Mouse (Mus musculus) lung, embryonic 16.5 days (tissue): ENCODE data around the gene Boc. TPM values are rescaled to one million over a fixed set of nuclear protein-coding genes. Genes with fewer than 3 reads are reported as not detected.

ENCODE experiments used
- ATAC-seq: fragments of 200-750 bp; cut with Nextera tagmentation; 2 replicates; pipeline ENCODE4 v1.8.0; 2017; ENCODE audit warnings: low read depth, mild to moderate bottlenecking, moderate library complexity
- H3K27ac ChIP-seq: fragments of 300-500 bp; sonication (generic); 2 replicates; pipeline ENCODE4 v1.5.1; 2014; ENCODE audit warnings: mild to moderate bottlenecking, control low read depth, low read length
- H3K27me3 ChIP-seq: fragments of 300-500 bp; sonication (generic); 2 replicates; pipeline ENCODE4 v1.6.1; 2014; ENCODE audit warnings: low read depth, low read length, mixed read lengths; ENCODE audit not compliant: control insufficient read depth, insufficient read depth
- H3K36me3 ChIP-seq: fragments of 300-500 bp; sonication (generic); 2 replicates; pipeline ENCODE4 v1.6.1; 2014; ENCODE audit warnings: low read length; ENCODE audit not compliant: control insufficient read depth, insufficient read depth
- H3K4me1 ChIP-seq: fragments of 300-500 bp; sonication (generic); replicated peaks from 2 replicates; pipeline ENCODE4 v1.6.1; 2014; ENCODE audit warnings: low read length, mixed read lengths; ENCODE audit not compliant: control insufficient read depth, insufficient read depth
- H3K4me2 ChIP-seq: fragments of 300-500 bp; sonication (generic); 2 replicates; pipeline ENCODE4 v1.6.1; 2014; ENCODE audit warnings: low read depth, low read length, control low read depth
- H3K4me3 ChIP-seq: fragments of 300-500 bp; sonication (generic); 2 replicates; pipeline ENCODE4 v1.5.1; 2014; ENCODE audit warnings: mild to moderate bottlenecking, low read length, control low read depth
- H3K9ac ChIP-seq: fragments of 300-500 bp; sonication (generic); 2 replicates; pipeline ENCODE4 v1.6.1; 2014; ENCODE audit warnings: low read length, control low read depth
- H3K9me3 ChIP-seq: fragments of 300-500 bp; sonication (generic); 2 replicates; pipeline ENCODE4 v1.6.1; 2016; ENCODE audit warnings: low read length; ENCODE audit not compliant: control insufficient read depth
- WGBS: fragments of 180-500 bp; shearing (Covaris S2); extraction: QIAGEN DNeasy Blood & Tissue Kit; methylation state at CpG from one replicate; pipeline ENCODE4 v1.1.7; 2014; 5-methylcytosine and 5-hydroxymethylcytosine counted together
- polyA plus RNA-seq: library from polyadenylated mRNA; unstranded; fragments of >200 nt; fragmentation: Nextera tagmentation; extraction: Ambion mirVana; gene quantifications from 2 replicates; pipeline ENCODE4 v1.2.1, GENCODE M21; 2015

Gene Boc
- polyA plus RNA-seq, 1 experiment from 2014 or later: 32.0 TPM

GRCm38 (mm10) chr16:44532851-44533250 is 25.8 kb downstream of the Boc start:
- H3K4me2 ChIP-seq: peak overlapping the region; percentile 19; the same call in 1 of the 2 replicates

DNA sequence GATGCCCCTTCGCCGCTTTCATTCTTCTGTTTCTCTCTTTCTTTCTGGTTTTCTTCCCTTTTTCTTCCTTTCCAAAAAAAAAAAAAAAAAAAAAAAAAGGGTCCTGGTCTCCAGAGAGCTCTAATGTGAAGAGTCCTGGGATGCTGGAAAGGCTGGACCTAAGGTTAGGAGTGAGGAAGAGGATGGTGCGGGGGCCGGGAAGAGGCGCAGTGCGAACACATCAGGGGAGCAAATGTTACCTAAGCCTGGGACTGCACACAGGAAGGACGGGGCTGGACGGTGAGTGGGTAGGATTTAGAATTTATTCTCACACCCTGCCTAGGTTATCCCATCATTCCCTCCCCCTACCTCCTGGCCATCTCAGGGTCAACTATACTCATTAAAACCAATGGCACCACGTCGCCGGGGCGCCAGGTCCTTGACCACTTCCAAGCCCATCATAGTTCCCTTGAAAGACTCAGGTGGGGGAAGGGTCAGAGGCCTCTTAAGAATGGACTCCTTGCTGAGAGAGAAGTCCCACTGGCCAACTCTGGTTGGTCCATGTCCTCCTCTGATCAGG is 27.4 kb downstream of the Boc start:
- no peak for ATAC-seq
- Histone ChIP-seq H3K36me3 (no peaks in the 10 kb centered on the region), H3K9ac (no peak overlapping the region), H3K27ac (no peak overlapping the region), H3K27me3 (no peaks in the 10 kb centered on the region), H3K4me2 (peak overlapping the region; percentile 47), H3K9me3 (no peaks in the 10 kb centered on the region), H3K4me3 (peak overlapping the region; percentile 17; the same call in 1 of the 2 replicates), H3K4me1 (peaks cover 45% of the 10 kb centered on the region)
- WGBS: 50% methylated on average over 12 of the region's 12 CpGs

More at GRCm38 (mm10) chr16:44532851-44533250, 25.8 kb downstream of the Boc start:
- 24% methylated on average over 16 of the region's 16 CpGs for WGBS
- no peaks in the 10 kb centered on the region for H3K36me3 ChIP-seq
- H3K27me3 ChIP-seq: no peaks in the 10 kb centered on the region
- no peak for ATAC-seq
- H3K4me1 ChIP-seq: peaks cover 31% of the 10 kb centered on the region
- H3K4me3 ChIP-seq: no peak overlapping the region
- H3K9me3 ChIP-seq: no peaks in the 10 kb centered on the region
- H3K9ac ChIP-seq: no peak overlapping the region
- H3K27ac ChIP-seq: no peak overlapping the region

GRCm38 (mm10) chr16:44530829-44531228 is 27.9 kb downstream of the Boc start:
- Histone ChIP-seq H3K4me1 (peaks cover 46% of the 10 kb centered on the region), H3K9ac (peak overlapping the region; percentile 39; the same call in 1 of the 2 replicates), H3K27me3 (no peaks in the 10 kb centered on the region), H3K4me3 (peak overlapping the region; percentile 17), H3K9me3 (no peaks in the 10 kb centered on the region), H3K4me2 (peak overlapping the region; percentile 47), H3K27ac (no peak overlapping the region), H3K36me3 (no peaks in the 10 kb centered on the region)
- 5% methylated on average over 7 of the region's 7 CpGs for WGBS
- ATAC-seq: peak; percentile 41; the same call in 1 of the 2 replicates

DNA sequence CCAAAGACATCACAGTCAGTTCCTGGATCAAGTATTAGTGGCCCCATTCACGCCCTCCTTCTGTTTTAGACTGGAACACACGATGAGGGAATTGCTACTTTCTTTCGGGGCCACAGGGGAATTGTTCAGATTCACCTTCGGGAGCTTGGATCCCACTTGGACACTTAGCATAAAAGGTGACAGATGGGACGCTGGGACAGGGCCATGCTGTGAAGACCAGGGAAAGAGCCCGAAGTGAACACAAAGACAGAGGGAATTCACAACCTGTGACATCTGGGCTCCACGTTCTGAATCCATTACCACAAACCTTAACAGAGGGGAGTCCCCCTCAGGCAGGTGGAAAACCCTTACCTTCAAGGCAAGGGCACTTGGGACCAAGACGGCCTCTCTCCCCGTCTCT is 28.5 kb downstream of the Boc start:
- WGBS: 32% methylated on average over 9 of the region's 9 CpGs
- Histone ChIP-seq H3K36me3 (no peaks in the 10 kb centered on the region), H3K4me3 (no peak overlapping the region), H3K4me1 (peaks cover 46% of the 10 kb centered on the region), H3K4me2 (peak overlapping the region; percentile 47; the same call in 1 of the 2 replicates), H3K27me3 (no peaks in the 10 kb centered on the region), H3K27ac (no peak overlapping the region), H3K9me3 (no peaks in the 10 kb centered on the region), H3K9ac (peak overlapping the region; percentile 3; the same call in 1 of the 2 replicates)
- no peak for ATAC-seq

DNA sequence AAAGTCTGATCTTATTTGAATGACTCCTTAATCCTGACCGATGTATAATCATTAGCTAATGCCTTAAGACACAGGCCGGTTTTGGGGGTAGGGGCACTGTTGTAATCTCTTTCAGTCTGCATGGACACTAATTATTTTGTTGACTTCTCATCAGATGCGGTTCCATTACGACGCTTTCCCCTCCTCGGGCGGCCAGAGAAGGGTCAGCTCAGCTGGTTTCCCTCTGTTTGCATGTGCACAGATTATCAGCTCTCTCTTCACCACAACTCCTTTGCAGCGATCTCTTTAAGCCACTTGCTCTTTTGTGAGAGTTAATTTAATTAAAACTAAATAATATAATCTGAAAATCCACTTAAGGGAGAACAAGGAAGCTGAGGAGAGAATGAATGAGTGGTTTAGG is 29.0 kb downstream of the Boc start:
- no peak overlapping the region for H3K9ac ChIP-seq
- whole genome bisulfite sequencing: 45% methylated on average over 8 of the region's 8 CpGs
- no peaks in the 10 kb centered on the region for H3K27me3 ChIP-seq
- ATAC-seq: no peak
- H3K27ac ChIP-seq: no peak overlapping the region
- no peaks in the 10 kb centered on the region for H3K9me3 ChIP-seq
- peaks cover 46% of the 10 kb centered on the region for H3K4me1 ChIP-seq
- H3K4me3 ChIP-seq: no peak overlapping the region
- no peaks in the 10 kb centered on the region for H3K36me3 ChIP-seq
- H3K4me2 ChIP-seq: no peak overlapping the region

DNA sequence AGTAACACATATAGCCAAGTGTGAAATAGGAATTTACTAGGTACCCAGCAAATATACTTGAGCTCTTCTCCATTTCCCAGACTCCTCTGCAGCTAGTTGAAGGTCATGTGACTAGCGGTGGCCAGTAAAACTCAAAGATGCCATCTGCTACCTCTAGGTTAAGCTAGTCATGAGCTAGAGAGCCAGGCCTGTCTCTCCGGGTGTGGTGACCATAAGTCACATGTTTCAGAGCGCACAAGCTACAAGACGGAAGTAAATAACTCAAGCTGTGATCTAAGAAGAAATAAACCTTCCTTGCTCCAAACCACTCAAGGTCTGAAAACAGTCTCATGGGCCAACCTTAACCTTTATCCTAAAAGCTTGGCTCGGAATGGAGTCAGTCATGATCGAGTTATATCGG is 29.7 kb downstream of the Boc start:
- Histone ChIP-seq H3K4me3 (no peak overlapping the region), H3K9me3 (no peaks in the 10 kb centered on the region), H3K36me3 (no peaks in the 10 kb centered on the region), H3K4me2 (no peak overlapping the region), H3K27ac (no peak overlapping the region), H3K4me1 (peaks cover 42% of the 10 kb centered on the region), H3K27me3 (no peaks in the 10 kb centered on the region), H3K9ac (no peak overlapping the region)
- no peak for ATAC-seq
- WGBS: 89% methylated on average over 7 of the region's 7 CpGs

GRCm38 (mm10) chr16:44527218-44527905 is 31.3 kb downstream of the Boc start:
- ATAC-seq: no peak
- Histone ChIP-seq H3K9me3 (no peaks in the 10 kb centered on the region), H3K27ac (peak overlapping the region; percentile 52), H3K4me3 (no peak overlapping the region), H3K27me3 (no peaks in the 10 kb centered on the region), H3K4me2 (no peak overlapping the region), H3K4me1 (peaks cover 26% of the 10 kb centered on the region), H3K36me3 (no peaks in the 10 kb centered on the region), H3K9ac (no peak overlapping the region)
- 45% methylated on average over 11 of the region's 11 CpGs for WGBS

DNA sequence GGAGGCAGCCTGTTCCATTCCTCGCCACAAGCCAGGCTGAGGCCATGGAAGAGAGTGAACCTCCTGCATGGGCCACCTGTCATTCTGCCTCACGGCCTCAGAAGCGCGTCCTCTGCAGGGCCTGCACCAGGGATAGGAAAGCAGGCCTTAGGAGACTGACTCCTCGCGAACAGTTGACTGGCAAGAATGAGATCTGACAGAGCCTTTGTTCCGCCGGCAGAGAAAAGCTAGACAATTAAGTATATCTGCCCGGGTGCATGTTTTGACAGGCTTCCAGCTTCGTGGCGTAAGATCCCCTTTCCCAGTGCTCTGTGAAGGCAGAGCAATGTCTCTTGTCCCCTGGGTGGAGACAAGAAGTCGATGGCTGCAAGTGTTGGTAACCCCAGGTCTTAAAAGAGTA is 32.0 kb downstream of the Boc start:
- H3K4me3 ChIP-seq: no peak overlapping the region
- H3K9ac ChIP-seq: no peak overlapping the region
- no peaks in the 10 kb centered on the region for H3K9me3 ChIP-seq
- peaks cover 24% of the 10 kb centered on the region for H3K4me1 ChIP-seq
- peak; percentile 31 for ATAC-seq
- no peaks in the 10 kb centered on the region for H3K36me3 ChIP-seq
- H3K27me3 ChIP-seq: no peaks in the 10 kb centered on the region
- no peak overlapping the region for H3K4me2 ChIP-seq
- peak overlapping the region; percentile 3 for H3K27ac ChIP-seq
- WGBS: 24% methylated on average over 12 of the region's 12 CpGs

DNA sequence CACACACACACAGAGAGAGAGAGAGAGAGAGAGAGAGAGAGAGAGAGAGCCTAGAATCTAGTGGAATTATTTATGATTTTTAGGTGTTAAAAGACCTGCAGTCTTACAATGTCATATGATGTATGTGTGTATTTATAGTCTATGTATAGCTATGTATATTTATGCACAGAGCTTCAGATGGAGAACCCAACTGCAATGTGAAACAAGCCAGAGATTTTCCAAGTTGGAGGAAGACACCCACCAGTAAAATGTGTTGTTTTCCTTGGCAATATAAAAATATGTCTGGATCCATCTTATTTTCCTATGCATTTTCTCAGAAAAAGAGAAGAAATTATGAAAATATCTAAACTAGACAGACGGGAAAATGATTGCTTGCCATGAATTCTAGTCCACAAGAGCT is 32.7 kb downstream of the Boc start:
- H3K4me3 ChIP-seq: no peak overlapping the region
- 83% methylated on average over 1 of the region's 1 CpGs for WGBS

More for the DNA sequence above, 32.7 kb downstream of the Boc start:
- peaks cover 24% of the 10 kb centered on the region for H3K4me1 ChIP-seq
- H3K27ac ChIP-seq: no peak overlapping the region
- H3K27me3 ChIP-seq: no peaks in the 10 kb centered on the region
- ATAC-seq: no peak
- H3K4me2 ChIP-seq: no peak overlapping the region
- no peaks in the 10 kb centered on the region for H3K9me3 ChIP-seq
- H3K36me3 ChIP-seq: no peaks in the 10 kb centered on the region
- no peak overlapping the region for H3K9ac ChIP-seq
